Mouse (Mus musculus) intestine, embryonic 15.5 days (tissue): ENCODE results near the gene App. TPM values are rescaled to one million over a fixed set of nuclear protein-coding genes. Genes with fewer than 3 reads are reported as not detected.

ENCODE experiments used
- ATAC-seq: fragments of 200-750 bp; cut with Nextera tagmentation; 2 replicates; pipeline ENCODE4 v1.8.0; 2017; ENCODE audit warnings: moderate TSS enrichment, moderate library complexity
- H3K27ac ChIP-seq: fragments of 300-500 bp; sonication (generic); 2 replicates; pipeline ENCODE4 v1.5.1; 2015; ENCODE audit warnings: mild to moderate bottlenecking, inconsistent platforms
- H3K27me3 ChIP-seq: fragments of 300-500 bp; sonication (generic); replicated peaks from 2 replicates; pipeline ENCODE4 v1.6.1; 2015; ENCODE audit warnings: inconsistent platforms
- H3K36me3 ChIP-seq: fragments of 300-500 bp; sonication (generic); 2 replicates; pipeline ENCODE4 v1.6.1; 2015; ENCODE audit warnings: inconsistent platforms
- H3K4me1 ChIP-seq: fragments of 300-500 bp; sonication (generic); replicated peaks from 2 replicates; pipeline ENCODE4 v1.6.1; 2015; ENCODE audit warnings: inconsistent platforms
- H3K4me2 ChIP-seq: fragments of 300-500 bp; sonication (generic); replicated peaks from 2 replicates; pipeline ENCODE4 v1.6.1; 2015; ENCODE audit warnings: mild to moderate bottlenecking, inconsistent platforms
- H3K4me3 ChIP-seq: fragments of 300-500 bp; sonication (generic); replicated peaks from 2 replicates; pipeline ENCODE4 v1.5.1; 2015; ENCODE audit warnings: inconsistent platforms
- H3K9ac ChIP-seq: fragments of 300-500 bp; sonication (generic); 2 replicates; pipeline ENCODE4 v1.6.1; 2015; ENCODE audit warnings: inconsistent platforms
- H3K9me3 ChIP-seq: fragments of 300-500 bp; sonication (generic); 2 replicates; pipeline ENCODE4 v1.6.1; 2016; ENCODE audit warnings: inconsistent platforms
- WGBS: fragments of 180-500 bp; shearing (Covaris S2); methylation state at CpG from one replicate; pipeline ENCODE4 v1.1.7; 2015; 5-methylcytosine and 5-hydroxymethylcytosine counted together
- polyA plus RNA-seq: library from polyadenylated mRNA; unstranded; fragments of >200 nt; fragmentation: Nextera tagmentation; extraction: Ambion mirVana; gene quantifications from 2 replicates; pipeline ENCODE4 v1.2.1, GENCODE M21; 2015

The App gene
- polyA plus RNA-seq = 136 and 147 TPM in 2 replicates

DNA sequence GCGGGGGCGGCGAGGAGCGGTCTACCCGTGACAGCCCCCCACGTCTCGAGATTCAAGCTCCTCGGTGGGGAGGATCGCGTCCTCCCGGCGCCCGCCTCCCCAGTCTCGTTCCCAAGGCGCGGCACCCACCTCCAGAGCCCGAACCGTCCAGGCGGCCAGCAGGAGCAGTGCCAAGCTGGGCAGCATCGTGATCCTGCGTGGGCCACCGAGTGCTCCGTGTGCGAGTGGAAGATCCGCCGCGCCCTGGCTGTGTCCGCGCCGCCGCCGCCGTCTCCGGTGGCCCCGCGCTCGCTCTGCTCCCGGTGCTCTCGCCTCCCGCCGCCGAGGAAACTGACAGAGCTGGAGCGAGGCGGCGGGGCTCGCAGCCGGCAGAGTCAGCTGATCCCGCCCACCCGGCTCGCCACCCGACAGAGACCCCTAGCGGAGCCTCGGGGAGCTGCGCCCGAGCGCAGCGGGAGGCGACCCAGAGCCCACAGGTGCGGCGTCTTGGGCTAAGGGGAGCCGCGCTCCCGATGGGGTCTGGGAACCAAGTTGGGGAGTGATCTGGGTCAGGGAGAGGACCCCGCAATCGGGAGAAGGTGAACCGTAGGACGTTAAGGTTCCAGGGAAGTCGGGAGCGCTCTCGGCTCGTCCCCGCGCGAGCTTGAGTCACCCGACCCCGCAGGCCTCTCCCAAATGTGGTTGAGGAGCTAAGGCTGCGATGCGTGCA is at the start of gene App:
App (minus strand) TSS at position 394 of the 709 bp plus-strand sequence.
- WGBS = under 1% methylated on average over 78 of the region's 78 CpGs
- peak within 1 kb of the TSS; percentile 96 for H3K4me3 ChIP-seq
- H3K9ac ChIP-seq = peak within 1 kb of the TSS; percentile 93
- H3K36me3 ChIP-seq = no peaks in the 10 kb centered on the region
- no peaks in the 10 kb centered on the region for H3K9me3 ChIP-seq
- peak; percentile 85 for ATAC-seq
- peak within 1 kb of the TSS; percentile 84 for H3K4me2 ChIP-seq
- H3K4me1 ChIP-seq = peaks cover 19% of the 10 kb centered on the region; the same call in 1 of the 2 replicates
- H3K27ac ChIP-seq = peak within 1 kb of the TSS; percentile 85
- no peaks in the 10 kb centered on the region for H3K27me3 ChIP-seq

DNA sequence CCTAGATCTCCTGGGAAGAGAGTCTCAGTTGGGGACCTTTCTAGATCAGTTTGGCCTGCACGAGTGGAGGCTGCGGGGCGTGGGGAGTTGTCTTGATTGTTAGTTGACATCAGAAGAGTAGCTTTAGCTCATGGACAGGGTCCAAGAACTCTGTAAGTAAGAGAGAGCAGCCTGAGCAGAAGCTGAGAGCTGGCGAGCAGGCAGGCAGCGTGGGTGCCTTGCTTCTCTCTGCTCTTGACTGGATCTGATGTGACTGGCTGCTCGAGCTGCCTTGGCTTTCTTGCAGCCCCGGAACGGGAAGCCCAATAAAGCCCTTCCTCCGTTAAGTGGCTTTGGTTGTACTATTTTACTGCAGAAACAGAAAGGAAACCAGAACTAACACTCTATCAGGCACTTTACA is 42.3 kb upstream of the App start:
- H3K36me3 ChIP-seq = no peaks in the 10 kb centered on the region
- H3K4me1 ChIP-seq = no peaks in the 10 kb centered on the region
- no peak overlapping the region for H3K27ac ChIP-seq
- no peaks in the 10 kb centered on the region for H3K27me3 ChIP-seq
- no peak overlapping the region for H3K4me2 ChIP-seq
- no peaks in the 10 kb centered on the region for H3K9me3 ChIP-seq
- WGBS = 61% methylated on average over 9 of the region's 9 CpGs
- no peak overlapping the region for H3K4me3 ChIP-seq
- no peak for ATAC-seq
- no peak overlapping the region for H3K9ac ChIP-seq

- 45% methylated on average over 9 of the region's 9 CpGs for WGBS
- no peaks in the 10 kb centered on the region for H3K36me3 ChIP-seq
- no peak overlapping the region for H3K9ac ChIP-seq
- no peaks in the 10 kb centered on the region for H3K27me3 ChIP-seq
- no peaks in the 10 kb centered on the region for H3K4me1 ChIP-seq
- no peak for ATAC-seq
- H3K4me3 ChIP-seq = no peak overlapping the region
- no peaks in the 10 kb centered on the region for H3K9me3 ChIP-seq
- no peak overlapping the region for H3K4me2 ChIP-seq
- H3K27ac ChIP-seq = no peak overlapping the region
Measured at GRCm38 (mm10) chr16:85215173-85215572, 41.6 kb upstream of the App start.

DNA sequence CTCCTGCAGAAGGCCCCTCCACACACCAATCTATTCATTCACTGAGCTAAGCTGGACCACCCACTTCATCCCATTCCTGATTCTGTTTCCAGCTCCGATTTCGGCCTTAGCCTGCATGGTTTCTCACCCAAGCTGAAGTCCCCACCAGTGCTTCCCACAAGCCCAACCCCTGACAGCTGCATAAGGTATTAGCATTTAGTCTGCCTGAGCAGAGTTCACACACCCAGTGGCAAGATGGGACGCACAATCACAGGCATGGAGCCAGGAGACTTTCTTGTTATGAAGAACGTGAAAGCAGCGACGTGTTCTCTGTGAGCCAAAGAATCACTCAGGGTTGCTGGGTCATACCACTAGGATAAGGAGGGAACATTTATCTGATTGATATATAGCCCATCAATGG is 22.1 kb upstream of the App start:
- 67% methylated on average over 6 of the region's 6 CpGs for WGBS
- Histone ChIP-seq H3K9me3 (no peaks in the 10 kb centered on the region), H3K9ac (no peak overlapping the region), H3K4me2 (no peak overlapping the region), H3K4me3 (no peak overlapping the region), H3K4me1 (no peaks in the 10 kb centered on the region), H3K27me3 (no peaks in the 10 kb centered on the region), H3K27ac (no peak overlapping the region), H3K36me3 (no peaks in the 10 kb centered on the region)
- no peak for ATAC-seq

- Histone ChIP-seq H3K9me3 (no peaks in the 10 kb centered on the region), H3K4me3 (no peak overlapping the region), H3K9ac (no peak overlapping the region), H3K36me3 (no peaks in the 10 kb centered on the region), H3K27me3 (no peaks in the 10 kb centered on the region), H3K27ac (no peak overlapping the region), H3K4me2 (no peak overlapping the region), H3K4me1 (no peaks in the 10 kb centered on the region)
- ATAC-seq = no peak
- 79% methylated on average over 6 of the region's 6 CpGs for WGBS
Measured at GRCm38 (mm10) chr16:85195167-85195566, 21.6 kb upstream of the App start.

DNA sequence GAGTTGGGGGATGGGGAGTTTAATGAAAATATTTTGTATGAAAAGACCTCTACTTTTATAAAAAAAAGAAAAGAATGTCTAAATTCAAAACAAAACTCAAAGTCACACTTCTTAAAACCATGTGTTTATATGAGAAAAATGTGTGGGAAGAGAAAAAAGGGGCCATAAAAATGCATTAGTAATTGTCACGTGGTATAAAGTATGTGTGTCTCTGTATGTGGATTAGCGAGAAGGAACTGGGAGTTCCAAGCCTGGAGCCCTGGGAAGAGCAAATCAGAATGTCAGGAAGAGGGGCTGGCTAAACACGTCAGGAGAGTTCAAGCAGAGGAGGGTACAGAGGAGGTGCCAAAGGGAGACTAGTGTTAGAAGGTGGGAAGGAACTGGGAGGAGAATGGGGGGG is 7.9 kb upstream of the App start:
- H3K4me2 ChIP-seq = no peak overlapping the region
- no peak for ATAC-seq
- H3K9me3 ChIP-seq = no peaks in the 10 kb centered on the region
- H3K4me3 ChIP-seq = no peak overlapping the region
- no peak overlapping the region for H3K9ac ChIP-seq
- 0 out of 2 replicates have a peak, but pooled peaks cover 2% of the 10 kb centered on the region for H3K4me1 ChIP-seq
- H3K27me3 ChIP-seq = no peaks in the 10 kb centered on the region
- WGBS = 49% methylated on average over 3 of the region's 3 CpGs
- H3K36me3 ChIP-seq = no peaks in the 10 kb centered on the region
- no peak overlapping the region for H3K27ac ChIP-seq

GRCm38 (mm10) chr16:85180710-85181109 is 7.1 kb upstream of the App start:
- Histone ChIP-seq H3K9me3 (no peaks in the 10 kb centered on the region), H3K27ac (no peak overlapping the region), H3K27me3 (no peaks in the 10 kb centered on the region), H3K9ac (no peak overlapping the region), H3K4me2 (no peak overlapping the region), H3K36me3 (no peaks in the 10 kb centered on the region), H3K4me3 (no peak overlapping the region), H3K4me1 (0 out of 2 replicates have a peak, but pooled peaks cover 2% of the 10 kb centered on the region)
- ATAC-seq = no peak
- WGBS = 66% methylated on average over 3 of the region's 3 CpGs

- WGBS = 6% methylated on average over 3 of the region's 3 CpGs
- Histone ChIP-seq H3K36me3 (no peaks in the 10 kb centered on the region), H3K4me1 (0 out of 2 replicates have a peak, but pooled peaks cover 6% of the 10 kb centered on the region), H3K4me3 (no peak overlapping the region), H3K27ac (no peak overlapping the region), H3K9ac (no peak overlapping the region), H3K4me2 (no peak overlapping the region), H3K9me3 (no peaks in the 10 kb centered on the region), H3K27me3 (no peaks in the 10 kb centered on the region)
- no peak for ATAC-seq
Measured at GRCm38 (mm10) chr16:85176666-85177065, 3.1 kb upstream of the App start.

DNA sequence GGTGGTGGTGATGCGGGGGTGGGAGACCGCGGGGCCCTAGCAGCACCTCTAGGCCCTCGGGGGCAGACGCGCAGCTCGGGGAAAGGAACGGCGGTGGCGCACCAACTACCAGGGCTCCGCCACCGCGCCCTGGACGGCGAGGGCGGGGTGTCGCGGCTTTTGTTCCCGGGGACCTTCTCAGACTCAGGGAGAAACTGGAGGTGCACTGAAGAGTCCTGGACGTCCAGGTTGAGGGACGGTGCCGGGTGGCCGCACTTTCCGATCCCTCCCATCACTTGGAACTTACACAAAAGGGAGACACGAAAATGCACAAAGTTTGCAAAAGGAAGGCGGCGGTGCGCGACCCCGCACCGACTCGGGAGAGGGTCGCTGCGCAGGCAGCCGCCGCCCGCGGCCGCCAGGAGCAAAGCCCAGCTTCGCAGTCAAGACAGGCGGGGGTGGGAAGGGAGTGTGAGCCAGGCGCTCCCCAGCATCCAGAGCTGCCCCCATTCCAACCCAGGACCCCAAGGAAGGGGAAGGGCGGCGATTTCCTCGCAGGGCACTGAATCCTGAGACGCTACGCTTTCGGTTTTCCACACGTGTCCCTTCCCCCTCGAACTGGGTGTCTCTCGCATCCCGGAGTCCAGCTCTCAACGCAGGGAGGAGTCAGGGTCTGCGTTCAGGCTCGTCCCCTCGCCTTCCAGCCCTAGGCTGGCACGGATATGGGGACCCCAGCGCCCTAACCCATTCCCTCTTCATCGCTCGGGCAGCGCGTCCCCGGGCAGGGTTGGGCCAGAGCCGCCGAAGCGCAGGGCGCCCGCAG is 794 bp downstream of the App start:
- H3K36me3 ChIP-seq = no peaks in the 10 kb centered on the region
- ATAC-seq = peak; percentile 65
- H3K27me3 ChIP-seq = no peaks in the 10 kb centered on the region
- H3K4me1 ChIP-seq = peaks cover 20% of the 10 kb centered on the region; the same call in 1 of the 2 replicates
- H3K4me2 ChIP-seq = peak overlapping the region; percentile 84
- no peaks in the 10 kb centered on the region for H3K9me3 ChIP-seq
- peak overlapping the region; percentile 93 for H3K9ac ChIP-seq
- peak overlapping the region; percentile 96 for H3K4me3 ChIP-seq
- WGBS = under 1% methylated on average over 67 of the region's 68 CpGs
- H3K27ac ChIP-seq = peak overlapping the region; percentile 85

DNA sequence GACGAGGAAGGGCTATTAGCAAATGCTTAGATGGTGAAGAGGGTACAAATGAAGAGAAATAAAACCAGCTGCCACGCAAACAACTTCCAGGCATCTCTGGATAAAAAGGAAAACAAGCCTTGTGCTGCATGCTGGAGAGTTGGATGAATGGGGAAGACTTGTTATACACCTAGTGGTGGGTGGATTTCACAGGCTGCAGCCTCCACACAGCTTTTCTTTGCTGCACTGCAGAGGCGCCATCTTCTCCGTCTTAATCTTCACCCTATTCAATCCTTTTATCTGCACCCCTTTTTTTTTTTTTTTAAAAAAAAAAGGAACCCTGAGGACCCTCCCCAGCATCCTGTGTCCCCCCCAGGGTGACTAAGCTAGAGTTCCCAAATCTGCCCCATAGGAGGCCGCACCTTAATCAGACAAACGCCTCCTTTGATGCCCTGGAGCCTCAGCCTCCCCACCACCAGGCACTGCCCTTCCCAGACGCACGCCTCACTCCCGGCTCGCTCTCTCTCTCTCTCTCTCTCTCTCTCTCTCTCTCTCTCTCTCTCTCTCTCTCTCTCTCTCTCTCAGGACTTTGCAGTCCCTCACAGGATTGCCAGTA is 1.5 kb downstream of the App start:
- Histone ChIP-seq H3K4me3 (peak overlapping the region; percentile 96), H3K9me3 (no peaks in the 10 kb centered on the region), H3K36me3 (no peaks in the 10 kb centered on the region), H3K4me2 (peak overlapping the region; percentile 84), H3K27me3 (no peaks in the 10 kb centered on the region), H3K27ac (peak overlapping the region; percentile 85), H3K4me1 (peaks cover 20% of the 10 kb centered on the region; the same call in 1 of the 2 replicates), H3K9ac (peak overlapping the region; percentile 93)
- WGBS = 4% methylated on average over 10 of the region's 10 CpGs
- peak; percentile 57 for ATAC-seq

DNA sequence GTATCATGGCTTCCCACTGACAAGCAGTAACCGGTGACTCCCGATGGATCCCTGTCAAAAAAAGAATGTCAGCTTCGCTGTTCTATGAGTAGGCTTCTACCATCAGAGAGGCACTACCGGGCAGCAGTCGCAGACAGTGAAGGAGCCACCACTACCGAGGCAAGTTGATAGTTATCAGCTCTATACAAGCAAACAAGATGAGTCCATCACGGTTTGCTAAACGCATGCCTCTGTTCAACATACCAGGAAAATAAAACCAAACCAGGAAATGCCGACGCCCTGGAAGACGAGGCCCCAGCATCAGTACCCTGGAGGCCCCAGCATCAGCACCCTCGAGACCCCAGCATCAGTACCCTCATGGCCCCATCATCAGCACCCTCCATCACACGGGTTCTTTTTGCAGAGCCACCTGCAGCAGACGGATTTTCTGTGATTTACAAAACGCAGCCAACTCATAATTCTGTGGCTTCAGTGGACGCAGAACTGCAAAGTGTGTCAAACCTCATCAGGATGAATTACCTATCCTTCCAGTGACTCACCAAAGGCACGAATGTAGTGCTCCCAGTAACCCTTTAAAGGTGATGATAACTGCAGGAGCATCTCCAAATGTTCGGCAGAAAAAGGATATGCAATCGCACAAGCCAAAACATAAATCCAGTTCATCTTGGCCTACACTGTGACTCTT is 2.6 kb downstream of the App start:
- WGBS = 57% methylated on average over 19 of the region's 19 CpGs
- peak overlapping the region; percentile 24 for H3K4me2 ChIP-seq
- H3K36me3 ChIP-seq = no peaks in the 10 kb centered on the region
- H3K4me1 ChIP-seq = peaks cover 18% of the 10 kb centered on the region; the same call in 1 of the 2 replicates
- H3K27me3 ChIP-seq = no peaks in the 10 kb centered on the region
- no peak overlapping the region for H3K27ac ChIP-seq
- H3K9ac ChIP-seq = no peak overlapping the region
- no peak for ATAC-seq
- no peaks in the 10 kb centered on the region for H3K9me3 ChIP-seq
- 0 out of 2 replicates have a peak overlapping the region, but pooled peaks have one; percentile 1 for H3K4me3 ChIP-seq

- no peak for ATAC-seq
- WGBS = 47% methylated on average over 5 of the region's 5 CpGs
- H3K27ac ChIP-seq = no peak overlapping the region
- peaks cover 20% of the 10 kb centered on the region; the same call in 1 of the 2 replicates for H3K4me1 ChIP-seq
- H3K9me3 ChIP-seq = no peaks in the 10 kb centered on the region
- no peak overlapping the region for H3K4me3 ChIP-seq
- no peaks in the 10 kb centered on the region for H3K27me3 ChIP-seq
- no peaks in the 10 kb centered on the region for H3K36me3 ChIP-seq
- H3K9ac ChIP-seq = no peak overlapping the region
- no peak overlapping the region for H3K4me2 ChIP-seq
Measured at GRCm38 (mm10) chr16:85168821-85169220, 4.7 kb downstream of the App start.
